In genomic region chr6:25767073-25767472, GRCm38 (mm10) we compare ENCODE assay signal across 7 mouse cellular contexts. TPM values are rescaled to one million over a fixed set of nuclear protein-coding genes. Genes with fewer than 3 reads are reported as not detected.
DNase-seq lines count a peak whose midpoint lies in the region; ATAC-seq lines count a peak whose summit lies in the region.

No protein-coding gene starts in this region.

- WGBS in forebrain, embryonic 16.5 days = 45% methylated on average over 7 of the region's 7 CpGs

- no peak overlapping the region for H3K4me2 ChIP-seq in forebrain, embryonic 16.5 days (ENCODE audit: low read length)

- H3K27ac ChIP-seq in forebrain, embryonic 16.5 days (ENCODE audit: low read length) = no peak overlapping the region

- no peaks in the 10 kb centered on the region for H3K27me3 ChIP-seq in forebrain, embryonic 16.5 days (replicated peaks; ENCODE audit: control insufficient read depth, insufficient read depth, low read length)

- H3K4me1 ChIP-seq in forebrain, embryonic 16.5 days (replicated peaks; ENCODE audit: control insufficient read depth, insufficient read depth, low read length) = no peaks in the 10 kb centered on the region

- peak; percentile 95 for ATAC-seq in forebrain, embryonic 16.5 days

- peaks cover 8% of the 10 kb centered on the region for H3K36me3 ChIP-seq in forebrain, embryonic 16.5 days (ENCODE audit: control insufficient read depth, insufficient read depth)

- no peak overlapping the region for H3K4me3 ChIP-seq in forebrain, embryonic 16.5 days (replicated peaks; ENCODE audit: low read length)

- H3K9me3 ChIP-seq in forebrain, embryonic 16.5 days (ENCODE audit: control insufficient read depth, low read length) = no peaks in the 10 kb centered on the region

- peak; percentile 27 for DNase-seq in lung, postnatal 10 days
- DNase-seq in lung, postnatal 36 days = no peak
- DNase-seq in cerebellum, adult 18-20 months = peak; percentile 37 to 50
- peak; percentile 26 to 43 for DNase-seq in layer of hippocampus, postnatal 14 days (ENCODE audit: low spot score in 2 of 2)
- DNase-seq in retina, adult 2 months (ENCODE audit: low read depth, low spot score) = peak; percentile 52
- no peak for DNase-seq in spleen, postnatal 14 days (ENCODE audit: low spot score in 2 of 2)

- no peak overlapping the region for H3K9ac ChIP-seq in forebrain, embryonic 16.5 days (replicated peaks; ENCODE audit: low read depth, low read length)

RNA-seq across cellular contexts. Expression of gene Pot1a, which starts 42.0 kb away (rescaled TPM):
- polyA plus RNA-seq in forebrain, embryonic 16.5 days (2015; fragmentation: Nextera tagmentation; extraction: Ambion mirVana) = 33.1 and 37.7 TPM in 2 replicates
- 10 to 100 TPM; 16.0 to 18.0 TPM for total RNA-seq in layer of hippocampus, postnatal 14 days (2021)

Comparison
In these comparisons a context has a peak if more than half of its experiments do, and no peak if none do; other contexts are left out.
1. DNase-seq: peak in lung, postnatal 10 days (single experiment), cerebellum, adult 18-20 months (2 of 2), layer of hippocampus, postnatal 14 days (2 of 2) and retina, adult 2 months (single experiment); none in lung, postnatal 36 days (single experiment) and spleen, postnatal 14 days (0 of 2).